Mouse (Mus musculus): ENCODE data around the gene Erbin.

The Erbin gene

GRCm38 (mm10) chr13:103912351-103912750 is 8.0 kb downstream of the Erbin start:
- no peak for DNase-seq (ENCODE audit: inconsistent ontology term)

- DNase-seq (ENCODE audit: inconsistent ontology term): no peak
Measured at GRCm38 (mm10) chr13:103910598-103910997, 9.7 kb downstream of the Erbin start.

- no peak for DNase-seq (ENCODE audit: inconsistent ontology term)
Measured at GRCm38 (mm10) chr13:103909894-103910293, 10.4 kb downstream of the Erbin start.

- no peak for DNase-seq (ENCODE audit: inconsistent ontology term)
Measured at GRCm38 (mm10) chr13:103900015-103900414, 20.3 kb downstream of the Erbin start.

GRCm38 (mm10) chr13:103897606-103898005 is 22.7 kb downstream of the Erbin start:
- no peak for DNase-seq (ENCODE audit: inconsistent ontology term)

GRCm38 (mm10) chr13:103893065-103893464 is 27.2 kb downstream of the Erbin start:
- DNase-seq (ENCODE audit: inconsistent ontology term): no peak

- DNase-seq (ENCODE audit: inconsistent ontology term): no peak
Measured at GRCm38 (mm10) chr13:103890038-103890437, 30.3 kb downstream of the Erbin start.

- DNase-seq (ENCODE audit: inconsistent ontology term): no peak
Measured at GRCm38 (mm10) chr13:103886503-103886902, 33.8 kb downstream of the Erbin start.

GRCm38 (mm10) chr13:103881200-103881599 is 39.1 kb downstream of the Erbin start:
- no peak for DNase-seq (ENCODE audit: inconsistent ontology term)

GRCm38 (mm10) chr13:103876743-103877142 is 43.6 kb downstream of the Erbin start:
- DNase-seq (ENCODE audit: inconsistent ontology term): no peak

- DNase-seq (ENCODE audit: inconsistent ontology term): no peak
Measured at GRCm38 (mm10) chr13:103875823-103876514, 44.3 kb downstream of the Erbin start.

GRCm38 (mm10) chr13:103870786-103871185 is 49.5 kb downstream of the Erbin start:
- DNase-seq (ENCODE audit: inconsistent ontology term): no peak

GRCm38 (mm10) chr13:103870117-103870516 is 50.2 kb downstream of the Erbin start:
- DNase-seq (ENCODE audit: inconsistent ontology term): no peak

- no peak for DNase-seq (ENCODE audit: inconsistent ontology term)
Measured at GRCm38 (mm10) chr13:103868875-103869274, 51.4 kb downstream of the Erbin start.

- no peak for DNase-seq (ENCODE audit: inconsistent ontology term)
Measured at GRCm38 (mm10) chr13:103862041-103862440, 58.3 kb downstream of the Erbin start.

- DNase-seq (ENCODE audit: inconsistent ontology term): no peak
Measured at GRCm38 (mm10) chr13:103859041-103859440, 61.3 kb downstream of the Erbin start.

GRCm38 (mm10) chr13:103847614-103848013 is 72.7 kb downstream of the Erbin start:
- no peak for DNase-seq (ENCODE audit: inconsistent ontology term)

GRCm38 (mm10) chr13:103841287-103842201 is 78.8 kb downstream of the Erbin start:
- no peak for DNase-seq (ENCODE audit: inconsistent ontology term)

- DNase-seq (ENCODE audit: inconsistent ontology term): peak; percentile 21
Measured at GRCm38 (mm10) chr13:103838619-103839018, 81.7 kb downstream of the Erbin start.

GRCm38 (mm10) chr13:103829623-103830135 is 90.6 kb downstream of the Erbin start:
- no peak for DNase-seq (ENCODE audit: inconsistent ontology term)

GRCm38 (mm10) chr13:103822270-103822669 is 98.0 kb downstream of the Erbin start:
- DNase-seq (ENCODE audit: inconsistent ontology term): no peak

- DNase-seq (ENCODE audit: inconsistent ontology term): no peak
Measured at GRCm38 (mm10) chr13:103819377-103819776, 100.9 kb downstream of the Erbin start.

- no peak for DNase-seq (ENCODE audit: inconsistent ontology term)
Measured at GRCm38 (mm10) chr13:103817935-103818334, 102.4 kb downstream of the Erbin start.
